Mouse (Mus musculus): ENCODE data around the gene Gpn2. TPM values are rescaled to one million over a fixed set of nuclear protein-coding genes. Genes with fewer than 3 reads are reported as not detected.

The Gpn2 gene
- total and polyA plus RNA-seq, 2 experiments from 2014 or later: 8.6 to 8.9 TPM

GRCm38 (mm10) chr4:133598616-133599015 lies 14.5 kb downstream of the Gpn2 start:
- Histone ChIP-seq H3K4me2 (ENCODE audit: low read depth, low read length) (no peak overlapping the region), H3K4me1 (ENCODE audit: control insufficient read depth, insufficient read depth) (peaks cover 9% of the 10 kb centered on the region), H3K9ac (replicated peaks; ENCODE audit: low read depth, low read length) (no peak overlapping the region), H3K27ac (ENCODE audit: low read depth) (no peak overlapping the region), H3K36me3 (replicated peaks; ENCODE audit: control insufficient read depth, insufficient read depth, low read length) (0 out of 2 replicates have a peak, but pooled peaks cover 5% of the 10 kb centered on the region), H3K4me3 (ENCODE audit: low read depth, low read length) (no peak overlapping the region), H3K27me3 (ENCODE audit: control insufficient read depth, insufficient read depth, low read length) (peaks cover 21% of the 10 kb centered on the region), H3K9me3 (replicated peaks; ENCODE audit: control insufficient read depth, low read length) (no peaks in the 10 kb centered on the region)
- TF ChIP-seq EP300 (IDR thresholded peaks at IDR 0.05; ENCODE audit: low read depth) (no peak), CTCF (IDR thresholded peaks at IDR 0.05; ENCODE audit: low read depth) (no peak)
- no peak for DNase-seq (ENCODE audit: low spot score)
- WGBS: 46% methylated on average over 4 of the region's 4 CpGs
- no peak for ATAC-seq (ENCODE audit: insufficient read depth, low read depth)

- peak overlapping the region; percentile 42; the same call in 1 of the 2 replicates for H3K9ac ChIP-seq (replicated peaks; ENCODE audit: low read depth, low read length)
- H3K4me1 ChIP-seq (ENCODE audit: control insufficient read depth, insufficient read depth): peaks cover 9% of the 10 kb centered on the region
- peaks cover 8% of the 10 kb centered on the region; the same call in 1 of the 2 replicates for H3K36me3 ChIP-seq (replicated peaks; ENCODE audit: control insufficient read depth, insufficient read depth, low read length)
- ATAC-seq (ENCODE audit: insufficient read depth, low read depth): no peak
- no peaks in the 10 kb centered on the region for H3K9me3 ChIP-seq (replicated peaks; ENCODE audit: control insufficient read depth, low read length)
- H3K4me2 ChIP-seq (ENCODE audit: low read depth, low read length): peak overlapping the region; percentile 89
- peak overlapping the region; percentile 62 for H3K4me3 ChIP-seq (ENCODE audit: low read depth, low read length)
- DNase-seq (ENCODE audit: low spot score): no peak
- peaks cover 21% of the 10 kb centered on the region for H3K27me3 ChIP-seq (ENCODE audit: control insufficient read depth, insufficient read depth, low read length)
- no peak overlapping the region for H3K27ac ChIP-seq (ENCODE audit: low read depth)
- WGBS: 19% methylated on average over 7 of the region's 7 CpGs
- TF ChIP-seq EP300 (IDR thresholded peaks at IDR 0.05; ENCODE audit: low read depth) (no peak), CTCF (IDR thresholded peaks at IDR 0.05; ENCODE audit: low read depth) (no peak)
These were observed 15.0 kb downstream of the Gpn2 start for GRCm38 (mm10) chr4:133599116-133599515.

GRCm38 (mm10) chr4:133599571-133600073 lies 15.5 kb downstream of the Gpn2 start:
- peaks cover 21% of the 10 kb centered on the region for H3K27me3 ChIP-seq (ENCODE audit: control insufficient read depth, insufficient read depth, low read length)
- 0% methylated on average over 49 of the region's 50 CpGs for WGBS

GRCm38 (mm10) chr4:133600306-133600705 lies 16.1 kb downstream of the Gpn2 start:
- ATAC-seq (ENCODE audit: insufficient read depth, low read depth) (no peak), DNase-seq (ENCODE audit: low spot score) (no peak)
- Histone ChIP-seq H3K4me2 (ENCODE audit: low read depth, low read length) (peak overlapping the region; percentile 89), H3K36me3 (replicated peaks; ENCODE audit: control insufficient read depth, insufficient read depth, low read length) (peaks cover 10% of the 10 kb centered on the region; the same call in 1 of the 2 replicates), H3K9ac (replicated peaks; ENCODE audit: low read depth, low read length) (peak overlapping the region; percentile 42; the same call in 1 of the 2 replicates), H3K4me3 (ENCODE audit: low read depth, low read length) (peak overlapping the region; percentile 62), H3K4me1 (ENCODE audit: control insufficient read depth, insufficient read depth) (peaks cover 9% of the 10 kb centered on the region), H3K9me3 (replicated peaks; ENCODE audit: control insufficient read depth, low read length) (no peaks in the 10 kb centered on the region), H3K27ac (ENCODE audit: low read depth) (no peak overlapping the region), H3K27me3 (ENCODE audit: control insufficient read depth, insufficient read depth, low read length) (peaks cover 21% of the 10 kb centered on the region)
- 15% methylated on average over 9 of the region's 9 CpGs for WGBS
- no peak for TF ChIP-seq EP300 (IDR thresholded peaks at IDR 0.05; ENCODE audit: low read depth)
- TF ChIP-seq CTCF (IDR thresholded peaks at IDR 0.05; ENCODE audit: low read depth): no peak

More at GRCm38 (mm10) chr4:133599571-133600073, 15.5 kb downstream of the Gpn2 start:
- peaks cover 10% of the 10 kb centered on the region; the same call in 1 of the 2 replicates for H3K36me3 ChIP-seq (replicated peaks; ENCODE audit: control insufficient read depth, insufficient read depth, low read length)
- H3K9me3 ChIP-seq (replicated peaks; ENCODE audit: control insufficient read depth, low read length): no peaks in the 10 kb centered on the region
- H3K9ac ChIP-seq (replicated peaks; ENCODE audit: low read depth, low read length): peak overlapping the region; percentile 42; the same call in 1 of the 2 replicates
- peaks cover 9% of the 10 kb centered on the region for H3K4me1 ChIP-seq (ENCODE audit: control insufficient read depth, insufficient read depth)
- peak; percentile 87 for DNase-seq (ENCODE audit: low spot score)
- peak overlapping the region; percentile 89 for H3K4me2 ChIP-seq (ENCODE audit: low read depth, low read length)
- TF ChIP-seq CTCF (IDR thresholded peaks at IDR 0.05; ENCODE audit: low read depth) (no peak), EP300 (IDR thresholded peaks at IDR 0.05; ENCODE audit: low read depth) (no peak)
- peak; percentile 98 for ATAC-seq (ENCODE audit: insufficient read depth, low read depth)
- H3K4me3 ChIP-seq (ENCODE audit: low read depth, low read length): peak overlapping the region; percentile 62
- no peak overlapping the region for H3K27ac ChIP-seq (ENCODE audit: low read depth)

GRCm38 (mm10) chr4:133601721-133602218 lies 17.6 kb downstream of the Gpn2 start, which contains the start of gene Sfn:
Gene Sfn, minus strand, starts transcription at chr4:133602168.
- DNase-seq (ENCODE audit: low spot score) (no peak), ATAC-seq (ENCODE audit: insufficient read depth, low read depth) (no peak)
- TF ChIP-seq CTCF (IDR thresholded peaks at IDR 0.05; ENCODE audit: low read depth) (peak; percentile 22), EP300 (IDR thresholded peaks at IDR 0.05; ENCODE audit: low read depth) (no peak)
- peak within 1 kb of the TSS; percentile 23 for H3K4me3 ChIP-seq (ENCODE audit: low read depth, low read length)
- 5% methylated on average over 16 of the region's 16 CpGs for WGBS
- H3K36me3 ChIP-seq (replicated peaks; ENCODE audit: control insufficient read depth, insufficient read depth, low read length): peaks cover 10% of the 10 kb centered on the region; the same call in 1 of the 2 replicates
- no peak within 1 kb of the TSS for H3K27ac ChIP-seq (ENCODE audit: low read depth)
- no peaks in the 10 kb centered on the region for H3K9me3 ChIP-seq (replicated peaks; ENCODE audit: control insufficient read depth, low read length)
- H3K4me2 ChIP-seq (ENCODE audit: low read depth, low read length): peak within 1 kb of the TSS; percentile 49
- H3K9ac ChIP-seq (replicated peaks; ENCODE audit: low read depth, low read length): no peak within 1 kb of the TSS
- peaks cover 21% of the 10 kb centered on the region for H3K27me3 ChIP-seq (ENCODE audit: control insufficient read depth, insufficient read depth, low read length)
- H3K4me1 ChIP-seq (ENCODE audit: control insufficient read depth, insufficient read depth): peaks cover 9% of the 10 kb centered on the region

All from heart, postnatal 0 days (tissue).